In the genomic region with DNA sequence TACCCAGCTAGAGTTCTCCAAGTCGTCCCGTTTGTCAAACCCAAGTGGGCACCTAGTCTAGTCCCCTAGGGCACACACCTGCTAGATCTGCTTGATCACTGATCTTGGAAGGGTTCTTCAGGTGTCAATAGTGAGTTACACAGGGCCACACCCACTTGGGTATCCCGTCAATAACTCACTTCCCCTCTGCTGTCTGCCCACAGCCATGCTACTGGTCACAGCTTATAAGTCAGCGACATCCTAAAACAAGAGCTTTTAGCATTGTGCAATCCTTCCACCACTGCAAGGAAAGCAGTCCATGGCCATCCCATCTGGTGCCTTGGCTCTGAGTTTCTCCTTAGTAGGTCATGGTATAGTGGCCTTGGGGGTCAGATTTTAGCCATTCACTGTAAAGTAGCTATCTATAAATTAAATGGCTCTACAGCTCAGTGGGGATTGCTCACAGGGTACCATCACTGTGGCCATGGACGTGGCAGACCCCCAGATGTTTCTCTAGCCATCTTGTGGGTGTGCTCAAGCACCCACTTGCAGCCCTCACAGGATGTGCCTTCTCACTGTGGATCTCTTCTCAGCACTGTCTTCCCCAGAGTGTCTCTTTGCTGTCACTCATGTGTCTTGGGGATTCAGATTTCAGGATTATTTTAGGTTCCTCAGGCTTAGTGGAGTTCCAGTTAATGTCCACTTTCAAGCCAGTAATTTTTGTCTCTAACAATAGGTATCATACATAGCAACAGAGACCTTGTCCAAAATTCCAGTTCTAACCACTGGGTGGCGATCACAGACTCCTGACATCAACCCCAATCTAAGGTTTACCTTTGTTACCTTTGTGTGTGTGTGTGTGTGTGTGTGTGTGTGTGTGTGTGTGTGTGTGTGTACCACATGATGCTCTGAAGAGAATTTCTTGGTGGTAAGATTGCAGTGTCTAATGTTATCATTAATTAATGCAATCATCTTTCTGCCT, we compare ENCODE assay signal across 7 mouse cellular contexts. TPM values are rescaled to one million over a fixed set of nuclear protein-coding genes. Genes with fewer than 3 reads are reported as not detected.
DNase-seq lines count a peak whose midpoint lies in the region; ATAC-seq and TF ChIP-seq lines count a peak whose summit lies in the region.

No protein-coding gene starts in this region.

- no peak overlapping the region for H3K4me3 ChIP-seq in thymus, adult 2 months (ENCODE audit: control insufficient read depth, insufficient read depth, low read length)
- no peak overlapping the region for H3K4me3 ChIP-seq in embryonic facial prominence, embryonic 10.5 days

- H3K27me3 ChIP-seq in thymus, adult 2 months (ENCODE audit: control insufficient read depth, insufficient read depth, low read length) = no peaks in the 10 kb centered on the region
- H3K27me3 ChIP-seq in embryonic facial prominence, embryonic 10.5 days (replicated peaks; ENCODE audit: low read depth, poor library complexity, severe bottlenecking) = peaks cover 1% of the 10 kb centered on the region; the same call in 1 of the 2 replicates

- 55% methylated on average over 6 of the region's 6 CpGs for WGBS in thymus, adult 2 months
- 62% methylated on average over 6 of the region's 6 CpGs for WGBS in embryonic facial prominence, embryonic 10.5 days

- no peaks in the 10 kb centered on the region for H3K9me3 ChIP-seq in embryonic facial prominence, embryonic 10.5 days

- TF ChIP-seq CTCF in thymus, adult 2 months (IDR thresholded peaks at IDR 0.05; ENCODE audit: borderline replicate concordance, control insufficient read depth, extremely low read depth, insufficient read depth, low read length, poor library complexity) = no peak

- ATAC-seq in megakaryocyte progenitor cell, adult 5-6 weeks (replicated peaks; ENCODE audit: poor library complexity) = peak; percentile 81

- H3K27ac ChIP-seq in thymus, adult 2 months (ENCODE audit: control insufficient read depth, insufficient read depth, low read length) = no peak overlapping the region
- no peak overlapping the region for H3K27ac ChIP-seq in embryonic facial prominence, embryonic 10.5 days (replicated peaks)

- no peaks in the 10 kb centered on the region for H3K36me3 ChIP-seq in thymus, adult 2 months (ENCODE audit: control insufficient read depth, insufficient read depth, low read length)
- H3K36me3 ChIP-seq in embryonic facial prominence, embryonic 10.5 days (replicated peaks) = no peaks in the 10 kb centered on the region

- no peaks in the 10 kb centered on the region for H3K4me1 ChIP-seq in thymus, adult 2 months (replicated peaks; ENCODE audit: control insufficient read depth, insufficient read depth, low read length)
- H3K4me1 ChIP-seq in embryonic facial prominence, embryonic 10.5 days = 0 out of 2 replicates have a peak, but pooled peaks cover 8% of the 10 kb centered on the region

- peak; percentile 68 for DNase-seq in thymus, adult 2 months
- DNase-seq in thymus, adult 18-20 months = no peak
- DNase-seq in adrenal gland, postnatal 25 days = peak; percentile 39
- DNase-seq in embryonic facial prominence, embryonic 10.5 days (ENCODE audit: low spot score) = peak; percentile 48
- DNase-seq in kidney, adult 9 months = peak; percentile 73
- peak; percentile 53 to 57 for DNase-seq in spleen, postnatal 36 days (ENCODE audit: low spot score in 2 of 2)

- TF ChIP-seq POLR2A in thymus, adult 2 months (IDR thresholded peaks at IDR 0.05; ENCODE audit: control insufficient read depth, extremely low read depth, insufficient read depth, low read length, poor library complexity) = no peak

RNA-seq across cellular contexts. Expression of a gene that starts 6.4 kb away (rescaled TPM):
- 17.8 and 19.2 TPM in 2 replicates for polyA plus RNA-seq in thymus, adult 2 months (2012; rRNA removed)
- total RNA-seq in adrenal gland, postnatal 25 days (2021) = 1.5 and 2.8 TPM in 2 replicates
- 1.2 and 1.3 TPM in 2 replicates for polyA plus RNA-seq in embryonic facial prominence, embryonic 10.5 days (2016; fragmentation: Nextera tagmentation; extraction: Ambion mirVana)
- 3.4 and 4.1 TPM in 2 replicates for total RNA-seq in megakaryocyte progenitor cell, adult 5-6 weeks (2015)
- total RNA-seq in megakaryocyte progenitor cell, adult 5-6 weeks (2017) = 8.6 and 9.3 TPM in 2 replicates

RNA-seq across cellular contexts. Expression of a gene that starts 14.9 kb away (rescaled TPM):
- 47.8 and 51.1 TPM in 2 replicates for polyA plus RNA-seq in thymus, adult 2 months (2012; rRNA removed)
- 43.7 and 45.2 TPM in 2 replicates for total RNA-seq in adrenal gland, postnatal 25 days (2021)
- polyA plus RNA-seq in embryonic facial prominence, embryonic 10.5 days (2016; fragmentation: Nextera tagmentation; extraction: Ambion mirVana) = 32.6 and 33.3 TPM in 2 replicates
- 9.7 and 10.9 TPM in 2 replicates for total RNA-seq in megakaryocyte progenitor cell, adult 5-6 weeks (2015)
- total RNA-seq in megakaryocyte progenitor cell, adult 5-6 weeks (2017) = 17.1 and 21.5 TPM in 2 replicates

Comparison
In these comparisons a context has a peak if more than half of its experiments do, and no peak if none do; other contexts are left out.
1. DNase-seq: peak in thymus, adult 2 months (single experiment), adrenal gland, postnatal 25 days (single experiment), embryonic facial prominence, embryonic 10.5 days (single experiment), kidney, adult 9 months (single experiment) and spleen, postnatal 36 days (2 of 2); none in thymus, adult 18-20 months (0 of 2).